Mouse (Mus musculus): ENCODE measurements around the gene Homer1. TPM values are rescaled to one million over a fixed set of nuclear protein-coding genes. Genes with fewer than 3 reads are reported as not detected.

Gene Homer1
- 2.3 and 3.0 TPM in 2 replicates for polyA plus RNA-seq (2015; fragmentation: Nextera tagmentation; extraction: Ambion mirVana)

GRCm38 (mm10) chr13:93299316-93299715, at the start of gene Homer1:
TSS of gene Homer1 (plus strand) at chr13:93299635.

Other genes starting within 250 kb of the Homer1 start
- gene Cmya5, start 154.9 kb upstream of the Homer1 start, polyA plus RNA-seq (2015; fragmentation: Nextera tagmentation; extraction: Ambion mirVana): 0.06 and 0.25 TPM in 2 replicates
- 38.2 and 45.6 TPM in 2 replicates for gene Tent2, start 107.2 kb upstream of the Homer1 start, polyA plus RNA-seq (2015; fragmentation: Nextera tagmentation; extraction: Ambion mirVana)
- 6.5 and 12.4 TPM in 2 replicates for gene Jmy, start 200.2 kb downstream of the Homer1 start, polyA plus RNA-seq (2015; fragmentation: Nextera tagmentation; extraction: Ambion mirVana)